Mouse (Mus musculus) naive thymus-derived CD4-positive, alpha-beta T cell, adult 5 months (primary cell): ENCODE measurements around the gene Mrgbp. TPM values are rescaled to one million over a fixed set of nuclear protein-coding genes. Genes with fewer than 3 reads are reported as not detected.

Experiments
- polyA plus RNA-seq: library from polyadenylated mRNA; unstranded; fragments of 100-300 nt; shearing (Covaris generic); gene quantifications from one replicate; pipeline ENCODE4 v1.2.1, GENCODE M21; 2017

Gene Mrgbp
- polyA plus RNA-seq = 66.6 TPM

GRCm38 (mm10) chr2:180581002-180581401 is at the start of gene Mrgbp:
Gene Mrgbp, plus strand, starts transcription at chr2:180581304.

GRCm38 (mm10) chr2:180589123-180589831 is 8.2 kb downstream of the Mrgbp start, which contains the start of gene Ogfr:
Gene Ogfr, plus strand, starts transcription at chr2:180589245.

GRCm38 (mm10) chr2:180597490-180597889 is 16.4 kb downstream of the Mrgbp start, which contains the start of gene Col9a3:
Gene Col9a3, plus strand, starts transcription at chr2:180597790.

Other genes starting within 250 kb of the Mrgbp start
- not detected for gene Gata5, start 246.6 kb upstream of the Mrgbp start, polyA plus RNA-seq
- 3.9 TPM for gene Slco4a1, start 125.1 kb upstream of the Mrgbp start, polyA plus RNA-seq
- gene Ntsr1, start 81.3 kb upstream of the Mrgbp start, polyA plus RNA-seq = not detected
- gene Ogfr, start 7.9 kb downstream of the Mrgbp start, polyA plus RNA-seq = 68.7 TPM
- gene Col9a3, start 16.5 kb downstream of the Mrgbp start, polyA plus RNA-seq = 0.97 TPM
- 0.49 TPM for gene Tcfl5, start 61.4 kb downstream of the Mrgbp start, polyA plus RNA-seq
- gene Dido1, start 128.7 kb downstream of the Mrgbp start, polyA plus RNA-seq = 41.2 TPM
- gene Gid8, start 128.8 kb downstream of the Mrgbp start, polyA plus RNA-seq = 24.9 TPM
- 57.4 TPM for gene Slc17a9, start 144.0 kb downstream of the Mrgbp start, polyA plus RNA-seq
- gene Bhlhe23, start 195.6 kb downstream of the Mrgbp start, polyA plus RNA-seq = not detected